Mouse (Mus musculus): ENCODE results near the gene Gtsf1l.

The Gtsf1l gene

DNA sequence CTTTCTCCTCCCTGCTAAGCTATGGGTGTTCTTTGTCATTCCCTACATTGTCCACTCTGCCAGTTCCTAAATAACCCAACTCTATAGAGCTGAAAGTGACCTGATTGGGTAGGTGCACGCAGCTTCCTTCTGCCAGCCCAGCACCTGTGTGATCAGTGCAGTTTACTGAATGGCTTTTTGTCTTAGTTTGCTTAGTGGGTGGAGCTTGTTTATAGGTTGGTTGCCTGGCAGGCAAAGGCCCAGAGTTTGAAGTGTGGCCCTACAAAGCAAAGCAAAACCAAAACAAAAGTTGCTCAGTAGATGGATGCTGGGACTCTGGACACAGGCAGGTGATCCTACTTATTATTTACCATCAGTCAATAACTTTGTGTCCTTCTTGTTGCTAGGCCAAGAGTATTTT, 36.0 kb downstream of the Gtsf1l start:
- DNase-seq (ENCODE audit: low spot score in 2 of 2): no peak

DNA sequence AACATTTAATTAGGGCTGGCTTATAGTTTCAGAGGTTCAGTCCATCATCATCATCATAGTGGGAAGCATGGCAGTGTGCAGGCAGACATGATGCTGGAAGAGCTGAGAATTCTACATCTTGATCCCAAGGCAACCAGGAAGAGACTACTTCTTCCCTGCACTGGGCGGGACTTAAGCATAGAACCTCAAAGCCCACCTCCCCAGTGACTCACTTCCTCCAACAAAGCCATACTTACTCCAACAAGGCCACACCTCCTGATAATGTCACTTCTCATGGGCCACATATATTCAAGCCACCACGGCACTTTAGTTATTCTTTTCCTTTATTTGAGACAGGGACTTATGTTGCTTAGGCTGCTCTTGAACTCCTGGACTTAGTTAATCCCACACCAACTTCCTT, 38.5 kb downstream of the Gtsf1l start:
- no peak for DNase-seq (ENCODE audit: low spot score in 2 of 2)

DNA sequence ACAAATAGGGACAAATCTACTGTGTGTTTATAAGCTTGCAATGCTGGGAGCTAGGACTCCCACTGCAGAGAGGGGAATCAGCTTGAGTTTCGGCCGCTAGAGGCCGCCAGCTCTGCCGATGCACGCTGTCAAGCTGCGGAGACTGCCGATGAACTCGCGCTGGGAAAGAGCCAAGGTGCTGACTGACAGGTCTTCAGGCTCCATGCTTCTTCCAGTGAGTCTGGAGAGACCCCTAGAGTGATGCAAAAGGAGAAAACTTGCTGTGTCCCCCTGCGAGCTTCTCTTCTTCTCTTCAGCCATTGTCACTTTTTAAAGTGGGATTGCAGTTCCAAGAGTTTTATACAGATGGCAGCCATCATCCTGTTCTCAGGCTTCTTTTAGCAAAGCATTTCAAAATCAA, 39.5 kb downstream of the Gtsf1l start:
- DNase-seq (ENCODE audit: low spot score in 2 of 2): peak; percentile 14 to 63

DNA sequence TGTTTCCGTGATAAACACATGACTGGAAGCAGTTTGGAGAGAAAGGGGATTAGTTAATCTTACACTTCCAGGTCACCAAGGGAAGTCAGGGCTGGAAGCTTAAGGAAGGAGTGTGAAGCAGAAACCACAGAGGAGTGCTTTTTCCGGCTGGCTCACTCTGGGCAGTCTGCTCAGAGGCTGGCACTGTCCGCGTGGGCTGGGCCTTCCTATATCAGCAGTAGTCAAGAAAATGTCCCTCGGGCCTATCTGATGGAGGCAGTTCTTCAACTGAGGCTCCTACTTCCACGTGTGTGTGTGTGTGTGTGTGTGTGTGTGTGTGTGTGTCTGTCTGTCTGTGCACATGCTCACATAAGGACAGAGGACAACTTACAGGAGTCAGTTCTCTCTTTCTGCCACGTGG, 47.7 kb downstream of the Gtsf1l start:
- no peak for DNase-seq (ENCODE audit: low spot score in 2 of 2)
